Mouse (Mus musculus): ENCODE results near the gene Cyp2c23.

Cyp2c23 gene

DNA sequence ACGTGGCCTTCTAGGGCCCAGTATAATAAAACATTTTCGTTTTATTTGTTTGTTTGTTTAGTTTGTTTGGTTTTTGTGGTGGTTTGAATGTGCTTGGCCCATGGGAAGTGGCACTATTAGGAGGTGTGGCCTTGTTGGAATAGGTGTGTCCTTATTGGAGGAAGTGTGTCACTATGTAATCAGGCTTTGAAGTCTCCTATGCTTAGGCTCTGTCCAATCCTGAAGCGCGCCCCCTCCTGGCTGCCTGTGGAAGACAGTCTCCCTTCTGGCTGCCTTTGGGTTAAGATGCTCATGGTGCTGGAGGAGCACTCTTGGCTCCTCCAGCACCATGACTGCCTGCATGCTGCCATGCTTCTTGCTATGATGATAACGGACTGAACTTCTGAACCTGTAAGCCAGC lies 5.9 kb downstream of the Cyp2c23 start:
- peak in 1 of 2 experiments; percentile 9 for DNase-seq

DNA sequence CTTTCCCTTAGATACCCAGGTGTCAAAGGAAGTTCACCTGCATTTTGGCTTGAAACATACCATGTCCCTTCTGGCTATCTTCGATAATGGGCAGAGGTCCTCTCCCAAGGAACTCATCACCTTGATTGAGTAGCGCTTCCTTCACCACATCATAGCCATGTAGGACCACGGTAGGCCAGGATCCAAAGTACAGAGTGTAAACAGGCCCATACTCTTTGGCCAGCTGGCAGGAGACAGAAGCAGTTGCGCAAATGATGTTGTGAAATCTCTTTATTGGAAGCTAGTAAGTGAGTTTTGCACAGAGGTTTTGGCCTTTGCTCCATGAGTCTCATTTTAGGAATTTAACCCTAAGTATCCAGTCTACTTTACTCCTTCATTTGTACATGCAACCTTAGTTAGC lies 7.5 kb downstream of the Cyp2c23 start:
- DNase-seq = no peak

DNA sequence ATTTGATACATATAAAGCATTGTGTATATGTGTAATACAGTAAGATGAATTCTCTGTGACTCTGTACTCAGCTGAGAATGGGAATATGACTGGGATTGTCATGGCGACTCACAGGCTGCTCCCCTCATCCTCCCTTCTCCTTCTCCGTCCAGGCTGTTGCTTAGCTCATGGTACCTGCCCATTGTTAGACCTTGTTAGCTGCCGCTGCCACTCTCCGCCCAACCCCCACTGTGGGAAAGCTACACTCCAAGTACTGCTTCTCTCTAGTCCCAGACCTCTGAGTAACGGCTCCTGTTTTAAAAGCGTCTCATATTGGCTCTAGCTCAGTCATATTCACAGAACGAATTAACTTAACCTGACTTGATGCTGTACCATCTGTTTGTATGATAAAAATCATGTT lies 9.3 kb downstream of the Cyp2c23 start:
- no peak for DNase-seq

DNA sequence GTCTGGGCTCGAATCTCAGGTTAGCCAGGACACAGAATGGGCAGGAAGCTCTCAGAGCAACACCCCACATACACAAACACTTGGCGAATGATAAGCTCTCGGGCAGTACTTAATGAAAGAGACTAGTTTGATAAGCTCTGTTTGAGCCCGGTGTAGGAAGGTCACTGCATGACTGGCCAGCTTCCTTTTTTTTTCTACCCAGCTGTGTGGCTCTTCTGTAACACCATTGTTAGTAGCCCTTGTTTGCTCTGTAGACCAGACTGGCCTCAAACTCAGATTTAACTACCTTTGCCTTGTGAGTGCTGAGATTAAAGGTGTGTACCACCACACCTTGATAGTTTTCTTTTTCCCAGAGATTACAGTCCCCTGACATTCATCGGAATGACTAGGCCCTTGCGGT lies 15.1 kb downstream of the Cyp2c23 start:
- no peak for DNase-seq

DNA sequence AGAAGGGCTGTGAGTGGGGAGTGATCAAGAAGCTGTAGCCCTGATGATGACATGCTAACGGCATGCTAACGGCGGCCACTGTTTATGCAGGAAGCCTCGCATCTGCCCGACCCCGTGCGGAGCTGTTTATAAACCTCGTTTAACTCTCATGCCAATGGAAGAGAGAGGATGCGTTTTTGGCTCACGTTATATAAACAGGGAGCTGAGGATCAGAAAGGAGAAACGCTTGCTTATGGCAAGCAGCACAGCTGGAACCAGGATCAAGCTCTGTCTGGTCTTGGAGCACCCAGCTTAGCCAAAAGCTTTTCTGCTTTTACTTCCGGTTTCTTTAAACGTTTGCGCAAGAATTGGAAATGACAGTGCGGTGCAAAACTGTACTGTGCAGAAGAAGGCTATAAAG lies 20.2 kb downstream of the Cyp2c23 start:
- no peak for DNase-seq

DNA sequence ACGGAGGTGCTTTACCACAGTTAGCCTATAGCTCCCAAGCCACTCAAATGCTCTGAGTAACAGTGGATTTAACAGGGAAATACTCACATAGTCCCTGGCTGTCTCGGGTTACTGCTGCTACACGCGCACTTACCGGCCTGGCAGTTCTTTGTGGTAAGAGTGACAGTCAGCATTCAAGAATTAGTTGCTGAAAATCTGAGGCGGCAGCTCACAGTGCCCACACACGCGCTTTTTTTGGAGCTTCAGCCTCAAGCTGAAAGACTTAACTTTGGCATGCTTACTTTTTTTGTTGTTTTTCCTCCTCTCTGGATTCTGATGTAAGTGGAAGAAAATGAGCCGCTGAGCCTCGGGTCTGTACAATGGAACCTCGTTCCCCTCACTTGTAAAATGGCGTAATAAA lies 21.8 kb downstream of the Cyp2c23 start:
- DNase-seq = no peak

DNA sequence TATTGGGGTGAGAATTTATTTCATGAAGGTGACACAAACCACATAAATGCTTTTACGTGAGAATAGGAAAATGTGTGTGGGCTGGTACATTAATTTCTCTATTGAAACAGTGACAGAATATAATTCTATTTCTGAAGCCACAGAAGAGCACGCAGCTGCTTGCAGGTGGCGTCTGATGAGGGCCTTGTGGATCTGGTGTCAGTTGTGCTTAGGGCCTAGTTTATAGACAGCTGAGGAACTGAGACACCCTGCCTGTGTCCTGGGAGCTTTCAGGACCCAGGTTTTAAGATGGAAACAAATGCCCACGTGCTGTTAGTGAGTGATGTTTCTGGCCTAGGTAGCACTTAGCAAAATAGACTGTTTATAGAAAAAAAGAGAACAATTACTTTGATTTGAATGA lies 24.0 kb downstream of the Cyp2c23 start:
- no peak for DNase-seq

DNA sequence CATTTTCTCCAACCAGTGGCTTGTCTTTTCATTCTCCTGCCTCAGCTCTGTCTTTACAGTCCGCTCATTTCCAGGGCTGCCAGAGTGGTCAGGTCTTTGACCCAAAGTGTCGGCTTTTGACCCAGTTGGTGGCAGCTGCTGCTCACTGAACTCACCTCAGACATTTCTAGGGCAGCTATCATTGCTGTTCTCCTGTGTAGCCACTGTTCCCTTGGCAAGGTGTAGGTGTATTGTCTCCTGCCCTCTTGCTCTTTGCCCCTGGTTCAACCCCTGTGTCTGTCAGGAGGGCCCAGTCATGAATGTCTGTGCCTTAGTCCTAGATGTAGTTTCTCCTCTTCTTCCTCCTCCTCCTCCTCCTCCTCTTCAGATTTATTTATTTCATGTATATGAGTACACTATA lies 24.7 kb downstream of the Cyp2c23 start:
- DNase-seq = no peak

DNA sequence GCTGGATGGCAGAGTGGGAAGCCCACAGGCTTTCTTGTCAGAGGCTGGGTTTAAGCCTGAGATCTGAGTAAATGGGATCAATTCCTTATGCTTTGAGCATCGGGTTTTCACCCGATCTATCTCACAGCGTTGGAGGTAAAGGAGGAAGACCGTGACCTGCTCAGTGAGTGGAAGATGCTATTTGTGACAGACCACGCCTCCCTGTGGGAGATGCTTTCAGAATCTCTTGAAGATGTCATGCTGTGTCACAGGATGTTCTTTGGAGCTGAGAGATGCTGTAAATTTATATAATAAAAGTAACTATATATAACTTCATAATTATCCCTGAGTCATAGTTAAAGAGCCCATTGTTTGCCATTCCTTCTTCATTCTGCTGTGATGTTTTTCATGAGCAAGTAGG lies 28.3 kb downstream of the Cyp2c23 start:
- DNase-seq = no peak

DNA sequence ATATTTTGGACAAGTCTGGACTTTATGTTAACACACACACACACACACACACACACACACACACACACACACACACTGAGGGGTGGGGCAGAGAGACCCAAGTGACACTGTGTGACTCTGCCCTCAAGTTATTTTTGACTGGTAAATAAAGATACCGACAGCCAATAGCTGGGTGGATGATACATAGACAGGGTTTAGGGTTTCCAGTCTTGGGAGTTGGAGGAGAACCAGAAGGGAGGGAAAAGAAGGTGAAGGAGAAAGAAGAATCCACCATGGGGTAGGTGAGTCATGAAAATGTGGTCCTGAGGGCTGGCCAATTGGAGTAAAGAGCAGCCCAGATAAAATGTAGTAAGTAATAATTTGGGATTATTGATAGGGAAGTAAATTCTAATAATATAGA lies 28.9 kb downstream of the Cyp2c23 start:
- DNase-seq = no peak

DNA sequence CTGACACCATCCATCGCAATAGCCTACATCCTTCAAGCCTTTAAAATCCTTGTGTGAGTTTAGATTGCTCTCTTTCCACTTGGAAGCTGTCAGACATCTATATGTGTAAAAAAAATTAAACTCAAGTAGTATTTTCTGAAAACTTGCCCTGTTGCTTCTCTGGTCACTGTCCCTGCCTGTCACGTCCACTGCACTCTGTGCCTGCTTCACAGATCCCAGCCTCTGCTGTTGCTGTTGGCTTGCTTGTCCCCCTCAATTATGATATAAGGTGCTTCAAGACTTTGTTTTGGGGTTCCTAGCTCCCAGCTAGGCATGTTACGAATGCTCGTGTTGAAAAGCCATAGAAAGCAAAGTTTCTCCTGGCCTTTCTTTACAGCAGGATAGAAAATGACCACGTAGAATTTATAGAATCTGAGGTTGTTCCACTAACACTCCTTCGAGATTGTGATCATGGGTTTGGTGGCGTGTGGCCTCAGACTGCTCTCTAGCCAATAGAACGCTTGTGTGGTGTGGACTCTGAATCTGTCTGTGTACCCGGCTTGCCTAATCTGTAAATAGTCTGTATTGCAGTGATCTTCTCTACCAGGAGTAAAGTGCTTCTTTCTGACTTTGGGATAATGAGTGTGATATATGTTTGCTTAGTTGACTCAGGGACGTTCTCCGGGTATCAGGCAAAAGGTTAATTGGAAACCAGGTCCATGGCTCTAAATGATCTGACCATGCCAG lies 30.0 kb downstream of the Cyp2c23 start:
- DNase-seq = no peak

DNA sequence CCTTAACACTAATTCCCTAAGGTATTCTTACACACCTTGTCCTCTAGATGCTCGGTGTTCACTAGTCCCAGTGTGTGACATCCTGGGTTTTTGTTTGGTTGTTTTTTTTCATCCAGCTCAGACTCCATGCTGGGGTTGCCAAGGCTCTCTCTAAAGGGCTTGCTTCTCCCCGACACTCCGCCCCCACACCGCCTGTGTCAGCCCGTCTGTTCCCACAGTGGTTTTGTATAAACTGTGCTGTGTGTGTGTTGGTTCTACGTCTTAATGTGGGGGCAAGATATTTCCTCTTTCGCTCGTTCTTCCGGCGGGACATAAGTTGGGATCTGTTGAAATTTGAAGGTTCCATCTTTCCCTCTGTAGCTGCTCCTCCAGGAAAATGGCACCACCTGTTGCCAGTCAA lies 30.9 kb downstream of the Cyp2c23 start:
- DNase-seq = no peak

DNA sequence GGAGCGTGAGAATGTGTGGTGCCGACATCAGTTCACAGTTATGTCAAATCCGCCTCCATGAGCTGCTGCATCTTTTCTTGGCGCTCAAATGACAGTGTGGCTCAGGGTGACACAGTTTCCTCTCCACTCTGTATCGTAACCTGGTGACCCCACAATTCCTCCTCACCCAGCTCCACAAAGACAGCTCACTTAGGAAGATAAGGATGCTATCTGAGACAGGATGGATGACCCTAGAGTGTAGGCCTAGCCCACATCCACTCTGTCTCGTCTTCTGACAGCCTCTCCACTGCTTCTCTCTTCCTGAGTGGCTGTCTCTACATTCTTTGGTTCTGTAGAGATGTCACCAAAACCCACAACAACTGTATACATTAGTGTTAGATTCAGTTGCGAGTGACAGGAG lies 33.6 kb downstream of the Cyp2c23 start:
- no peak for DNase-seq

DNA sequence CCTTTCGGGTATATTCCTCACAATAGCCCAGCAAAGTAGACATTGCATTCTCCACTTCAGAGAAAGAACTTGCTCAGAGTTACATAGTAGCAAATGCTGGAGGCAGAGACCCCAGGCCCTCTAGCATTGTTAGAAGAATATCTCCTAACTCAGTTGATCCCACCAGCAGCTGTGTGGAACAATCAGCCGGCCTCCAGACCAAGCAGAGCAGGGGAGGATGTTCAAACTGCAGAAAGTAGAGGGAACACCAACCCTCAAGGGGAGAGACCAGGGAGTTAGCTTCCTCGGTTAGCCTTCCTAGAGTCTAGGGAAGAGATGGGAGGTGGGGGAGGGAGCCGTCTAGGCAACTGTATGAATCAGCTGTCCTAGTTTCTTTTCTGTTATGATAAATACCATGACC lies 36.5 kb downstream of the Cyp2c23 start:
- no peak for DNase-seq

DNA sequence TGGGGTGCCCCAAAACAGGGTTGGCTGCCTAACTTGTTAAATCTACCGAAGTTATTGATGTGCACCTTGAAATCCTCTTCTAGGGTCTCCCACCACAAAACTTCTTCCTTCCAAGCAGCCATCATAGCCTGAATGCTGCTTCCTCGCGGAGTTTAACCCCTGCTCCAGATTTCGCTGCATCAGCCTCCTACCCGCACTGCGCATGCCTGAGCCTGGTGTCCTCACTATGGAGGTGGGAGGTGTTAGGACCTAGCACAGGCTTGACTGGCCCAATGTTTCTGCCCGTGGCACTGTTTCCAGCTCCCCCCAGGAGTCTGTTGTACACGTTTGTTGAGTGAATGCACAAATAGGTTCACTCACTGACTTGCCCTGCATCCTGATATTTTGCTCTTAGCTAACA lies 38.6 kb downstream of the Cyp2c23 start:
- no peak for DNase-seq

DNA sequence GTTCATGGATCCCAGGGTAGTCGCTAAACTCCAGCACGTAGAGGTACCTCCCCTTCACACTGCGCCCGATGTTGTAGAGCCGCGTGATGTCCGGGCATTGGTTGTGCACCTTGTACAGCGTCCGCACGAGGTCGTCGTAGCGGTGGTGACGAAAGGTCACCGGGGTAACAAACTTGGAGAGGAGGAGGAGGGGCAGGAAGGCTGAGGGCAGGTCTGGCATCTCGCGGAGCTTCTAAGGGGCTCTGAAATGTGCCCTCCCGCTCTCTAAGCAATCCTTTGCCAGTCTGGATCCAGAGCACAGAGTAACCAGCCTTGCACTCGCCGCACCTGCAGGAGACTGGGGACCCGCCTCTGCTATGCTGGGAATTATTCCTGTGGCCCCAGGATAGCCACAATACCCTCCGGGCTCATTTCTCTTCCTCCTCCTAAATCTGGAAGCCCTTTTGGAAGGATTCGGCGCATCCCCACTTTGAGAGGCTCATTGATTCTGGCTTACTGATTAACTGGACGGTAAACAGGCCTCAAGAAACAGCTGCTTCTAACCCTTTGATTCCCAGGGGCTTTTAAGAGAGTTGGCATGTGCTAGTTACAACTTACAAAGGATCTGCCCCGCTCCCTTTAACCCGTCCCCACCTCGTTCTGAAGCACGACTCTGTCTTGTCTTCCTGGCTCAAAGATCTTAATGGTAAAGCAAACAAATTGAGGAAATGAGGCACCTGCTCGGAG lies 42.8 kb downstream of the Cyp2c23 start, which contains the start of gene Cpn1:
Gene Cpn1, minus strand, starts transcription at position 488 of the 726 bp plus-strand sequence.
- DNase-seq = no peak

DNA sequence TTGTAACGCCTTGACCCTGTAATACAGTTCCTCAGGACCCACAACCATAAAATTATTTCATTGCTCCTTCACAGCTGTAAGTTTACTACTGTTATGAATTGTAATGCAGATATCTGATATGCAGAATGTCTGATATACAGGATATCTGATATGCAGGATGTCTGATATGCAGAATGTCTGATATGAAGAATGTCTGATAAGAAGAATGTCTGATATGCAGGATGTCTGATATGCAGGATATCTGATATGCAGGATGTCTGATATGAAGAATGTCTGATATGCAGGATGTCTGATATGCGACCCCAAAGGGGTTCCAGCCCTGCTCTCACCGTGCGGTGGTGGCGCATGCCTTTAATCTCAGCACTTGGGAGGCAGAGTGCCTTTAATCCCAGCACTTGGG lies 47.0 kb downstream of the Cyp2c23 start:
- DNase-seq = no peak

DNA sequence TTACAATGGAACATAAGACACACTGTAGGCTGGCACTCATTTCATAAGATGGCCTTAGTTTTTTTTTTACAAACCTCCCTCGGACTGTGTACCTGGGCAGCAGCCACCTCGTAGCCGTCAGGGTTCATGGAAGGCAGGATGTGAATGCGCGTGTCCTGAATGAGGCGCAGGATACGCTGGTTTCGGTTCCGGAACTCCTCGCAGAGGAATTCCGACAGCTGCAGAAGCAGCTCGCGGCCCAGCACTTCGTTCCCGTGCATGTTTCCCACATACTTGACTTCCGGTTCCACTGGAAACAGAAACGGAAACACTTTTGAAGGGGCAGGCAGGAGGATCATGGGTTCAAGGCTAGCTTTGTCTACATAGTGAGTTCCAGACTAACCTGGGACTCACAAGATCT lies 48.3 kb downstream of the Cyp2c23 start:
- DNase-seq = no peak

DNA sequence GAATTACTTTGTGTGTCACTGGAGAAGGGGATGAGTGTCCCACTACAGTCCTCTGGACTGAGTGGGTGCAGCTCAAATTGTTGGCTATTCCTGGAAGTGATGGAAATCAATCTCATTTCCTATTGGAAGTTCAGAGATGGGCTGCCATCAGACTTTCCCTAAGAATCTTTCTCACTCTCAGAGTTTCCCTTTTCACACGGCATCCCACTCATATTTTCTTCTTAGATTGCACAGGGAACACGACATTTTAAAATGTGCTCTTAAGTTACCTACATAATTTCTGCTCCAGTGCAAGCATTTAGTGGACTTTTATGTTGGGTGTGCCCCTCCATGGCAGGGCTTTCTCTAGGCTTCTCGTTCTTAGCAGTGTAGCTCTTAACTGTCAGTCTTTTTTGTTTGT lies 51.2 kb downstream of the Cyp2c23 start:
- DNase-seq = no peak

DNA sequence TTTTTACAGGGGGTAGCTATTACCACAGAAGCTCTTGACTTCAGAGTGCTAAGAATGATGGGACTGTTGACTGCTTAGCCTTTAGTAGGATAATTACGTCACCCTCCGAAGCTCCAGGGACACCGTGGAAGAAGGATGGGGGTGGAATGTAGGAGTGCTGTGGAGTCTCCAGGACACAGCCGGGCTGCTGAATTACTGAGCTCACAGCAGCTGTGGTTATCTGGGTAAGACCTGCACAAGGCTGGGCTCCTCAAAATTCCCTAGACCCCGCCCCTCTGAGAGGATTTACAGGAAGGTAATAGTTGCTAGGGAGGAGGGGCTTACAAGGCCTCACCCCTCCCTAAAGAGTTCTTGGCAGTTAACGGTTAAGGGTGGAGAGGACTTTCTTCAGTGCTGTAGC lies 52.3 kb downstream of the Cyp2c23 start:
- no peak for DNase-seq

DNA sequence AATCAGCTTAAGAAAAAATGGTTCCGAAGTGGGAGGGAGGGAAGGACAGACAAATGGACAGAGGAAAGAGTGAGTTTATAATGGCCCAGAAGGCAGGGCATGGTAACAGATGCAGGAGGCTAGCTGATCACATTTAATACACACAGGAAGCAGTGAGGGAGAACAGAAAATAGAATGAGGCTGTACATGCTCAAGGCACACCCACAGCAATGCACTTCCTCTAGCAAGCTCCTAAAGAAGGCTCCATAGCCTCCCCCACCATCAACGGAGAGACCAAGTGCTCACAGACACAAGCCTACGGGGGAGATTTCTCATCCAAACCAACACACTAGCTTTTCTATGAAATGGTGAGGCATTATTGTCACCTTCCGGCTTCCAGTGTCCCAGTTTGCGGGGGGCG lies 54.8 kb downstream of the Cyp2c23 start:
- DNase-seq = no peak

DNA sequence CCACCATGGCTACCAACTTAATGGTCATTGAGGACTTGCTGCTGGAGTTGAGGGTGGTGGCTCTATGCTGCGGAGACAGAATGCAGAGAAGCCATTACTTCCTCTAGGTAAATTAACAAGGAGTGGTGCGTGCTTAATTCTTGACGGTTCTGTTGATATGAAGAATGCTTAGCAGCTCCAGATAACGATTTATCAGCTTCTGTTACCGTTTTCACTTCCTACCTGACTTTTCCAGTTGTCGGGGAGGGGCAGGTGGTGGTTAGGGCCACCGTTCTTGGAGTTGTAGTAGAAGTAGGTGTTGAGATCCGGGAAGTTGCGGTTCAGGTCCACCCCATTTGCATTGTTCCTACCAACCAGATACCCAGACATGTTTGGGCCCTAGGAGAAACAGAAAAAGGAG lies 55.3 kb downstream of the Cyp2c23 start:
- no peak for DNase-seq

DNA sequence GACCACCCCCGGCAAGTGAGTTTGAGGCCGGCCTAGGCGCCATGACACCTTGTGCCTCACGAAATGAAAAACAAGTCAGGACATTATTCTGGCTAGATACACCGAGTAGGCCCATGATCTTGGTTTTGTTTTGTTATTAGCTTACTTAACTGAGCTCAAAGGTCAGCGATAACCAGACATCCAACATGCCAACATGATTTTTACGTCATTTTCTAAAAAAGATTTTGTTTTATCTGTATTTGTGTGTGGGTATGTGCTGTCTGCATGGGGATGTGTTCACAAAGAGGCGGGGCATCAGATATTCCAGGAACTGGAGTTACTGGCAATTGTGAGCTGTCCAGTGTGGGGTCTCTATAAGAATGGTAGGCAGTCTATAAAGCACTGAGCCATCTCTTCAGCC lies 56.9 kb downstream of the Cyp2c23 start:
- no peak for DNase-seq

DNA sequence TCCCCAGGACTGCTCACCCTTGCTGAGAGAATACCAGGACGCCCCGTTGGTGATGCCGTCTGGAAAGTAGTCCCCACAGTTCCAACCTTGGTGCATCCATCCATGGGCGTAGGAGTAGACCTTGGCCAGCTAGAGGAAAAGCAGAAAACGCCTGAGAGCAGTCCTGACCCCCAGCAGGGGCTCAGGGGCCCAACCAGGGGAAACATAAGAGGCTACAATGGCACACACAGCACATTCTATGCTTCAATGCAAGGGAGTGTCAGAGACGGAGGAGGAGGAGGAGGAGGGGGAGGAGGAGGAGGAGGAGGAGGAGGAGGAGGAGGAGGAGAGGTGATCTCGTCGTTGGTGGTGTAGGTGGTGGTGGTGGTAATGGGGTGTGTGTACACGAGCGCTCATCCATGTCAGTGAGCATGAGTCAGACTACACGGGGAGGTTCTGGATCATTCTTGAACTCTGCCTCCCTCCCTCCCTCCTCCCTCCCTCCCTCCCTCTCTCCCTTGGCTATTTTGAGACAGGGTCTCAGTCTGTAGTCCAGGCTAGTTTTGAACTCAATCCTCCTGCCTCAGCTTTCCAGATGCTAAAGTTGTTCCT lies 60.5 kb downstream of the Cyp2c23 start:
- DNase-seq = no peak
